Mouse (Mus musculus): ENCODE data around the gene A930002H24Rik. TPM values are rescaled to one million over a fixed set of nuclear protein-coding genes. Genes with fewer than 3 reads are reported as not detected.

The A930002H24Rik gene
- polyA plus RNA-seq, 1 experiment = 3.7 TPM

GRCm38 (mm10) chr17:63836641-63837040 is 26.9 kb downstream of the A930002H24Rik start:
- TF ChIP-seq POLR2A (IDR thresholded peaks at IDR 0.05; ENCODE audit: control insufficient read depth, low read depth, low read length) (no peak), CTCF (IDR thresholded peaks at IDR 0.05; ENCODE audit: control insufficient read depth, insufficient read depth, insufficient replicate concordance, low read depth, low read length) (no peak)
- no peak overlapping the region for H3K27ac ChIP-seq (ENCODE audit: control insufficient read depth, insufficient read depth, low read depth, low read length)

GRCm38 (mm10) chr17:63836223-63836622 is 27.4 kb downstream of the A930002H24Rik start:
- Histone ChIP-seq H3K27me3 (ENCODE audit: control insufficient read depth, insufficient read depth, low read length) (no peaks in the 10 kb centered on the region), H3K4me1 (ENCODE audit: control insufficient read depth, insufficient read depth, low read length) (no peaks in the 10 kb centered on the region), H3K4me3 (ENCODE audit: control insufficient read depth, low read depth, low read length) (no peak overlapping the region), H3K27ac (ENCODE audit: control insufficient read depth, insufficient read depth, low read depth, low read length) (no peak overlapping the region), H3K36me3 (ENCODE audit: control insufficient read depth, insufficient read depth, low read length) (no peaks in the 10 kb centered on the region)
- no peak for TF ChIP-seq CTCF (IDR thresholded peaks at IDR 0.05; ENCODE audit: control insufficient read depth, insufficient read depth, insufficient replicate concordance, low read depth, low read length)
- TF ChIP-seq POLR2A (IDR thresholded peaks at IDR 0.05; ENCODE audit: control insufficient read depth, low read depth, low read length) = no peak

More at GRCm38 (mm10) chr17:63836641-63837040, 26.9 kb downstream of the A930002H24Rik start:
- no peaks in the 10 kb centered on the region for H3K4me1 ChIP-seq (ENCODE audit: control insufficient read depth, insufficient read depth, low read length)
- H3K36me3 ChIP-seq (ENCODE audit: control insufficient read depth, insufficient read depth, low read length) = no peaks in the 10 kb centered on the region
- no peaks in the 10 kb centered on the region for H3K27me3 ChIP-seq (ENCODE audit: control insufficient read depth, insufficient read depth, low read length)
- H3K4me3 ChIP-seq (ENCODE audit: control insufficient read depth, low read depth, low read length) = no peak overlapping the region

- Histone ChIP-seq H3K4me1 (ENCODE audit: control insufficient read depth, insufficient read depth, low read length) (no peaks in the 10 kb centered on the region), H3K36me3 (ENCODE audit: control insufficient read depth, insufficient read depth, low read length) (no peaks in the 10 kb centered on the region), H3K27me3 (ENCODE audit: control insufficient read depth, insufficient read depth, low read length) (no peaks in the 10 kb centered on the region), H3K4me3 (ENCODE audit: control insufficient read depth, low read depth, low read length) (no peak overlapping the region), H3K27ac (ENCODE audit: control insufficient read depth, insufficient read depth, low read depth, low read length) (no peak overlapping the region)
- TF ChIP-seq POLR2A (IDR thresholded peaks at IDR 0.05; ENCODE audit: control insufficient read depth, low read depth, low read length) (no peak), CTCF (IDR thresholded peaks at IDR 0.05; ENCODE audit: control insufficient read depth, insufficient read depth, insufficient replicate concordance, low read depth, low read length) (no peak)
Observed at GRCm38 (mm10) chr17:63831550-63831949, 32.0 kb downstream of the A930002H24Rik start.

- Histone ChIP-seq H3K4me3 (ENCODE audit: control insufficient read depth, low read depth, low read length) (no peak overlapping the region), H3K27ac (ENCODE audit: control insufficient read depth, insufficient read depth, low read depth, low read length) (no peak overlapping the region), H3K36me3 (ENCODE audit: control insufficient read depth, insufficient read depth, low read length) (no peaks in the 10 kb centered on the region), H3K4me1 (ENCODE audit: control insufficient read depth, insufficient read depth, low read length) (no peaks in the 10 kb centered on the region), H3K27me3 (ENCODE audit: control insufficient read depth, insufficient read depth, low read length) (no peaks in the 10 kb centered on the region)
- no peak for TF ChIP-seq CTCF (IDR thresholded peaks at IDR 0.05; ENCODE audit: control insufficient read depth, insufficient read depth, insufficient replicate concordance, low read depth, low read length)
- no peak for TF ChIP-seq POLR2A (IDR thresholded peaks at IDR 0.05; ENCODE audit: control insufficient read depth, low read depth, low read length)
Observed at GRCm38 (mm10) chr17:63828561-63829332, 34.8 kb downstream of the A930002H24Rik start.

GRCm38 (mm10) chr17:63826767-63827166 is 36.8 kb downstream of the A930002H24Rik start:
- no peaks in the 10 kb centered on the region for H3K27me3 ChIP-seq (ENCODE audit: control insufficient read depth, insufficient read depth, low read length)
- H3K27ac ChIP-seq (ENCODE audit: control insufficient read depth, insufficient read depth, low read depth, low read length) = no peak overlapping the region
- H3K4me1 ChIP-seq (ENCODE audit: control insufficient read depth, insufficient read depth, low read length) = peaks cover 5% of the 10 kb centered on the region; the same call in 1 of the 2 replicates
- H3K4me3 ChIP-seq (ENCODE audit: control insufficient read depth, low read depth, low read length) = no peak overlapping the region
- no peaks in the 10 kb centered on the region for H3K36me3 ChIP-seq (ENCODE audit: control insufficient read depth, insufficient read depth, low read length)
- TF ChIP-seq CTCF (IDR thresholded peaks at IDR 0.05; ENCODE audit: control insufficient read depth, insufficient read depth, insufficient replicate concordance, low read depth, low read length) (no peak), POLR2A (IDR thresholded peaks at IDR 0.05; ENCODE audit: control insufficient read depth, low read depth, low read length) (no peak)

- Histone ChIP-seq H3K27me3 (ENCODE audit: control insufficient read depth, insufficient read depth, low read length) (no peaks in the 10 kb centered on the region), H3K4me1 (ENCODE audit: control insufficient read depth, insufficient read depth, low read length) (peaks cover 5% of the 10 kb centered on the region; the same call in 1 of the 2 replicates), H3K36me3 (ENCODE audit: control insufficient read depth, insufficient read depth, low read length) (no peaks in the 10 kb centered on the region), H3K27ac (ENCODE audit: control insufficient read depth, insufficient read depth, low read depth, low read length) (no peak overlapping the region), H3K4me3 (ENCODE audit: control insufficient read depth, low read depth, low read length) (no peak overlapping the region)
- TF ChIP-seq CTCF (IDR thresholded peaks at IDR 0.05; ENCODE audit: control insufficient read depth, insufficient read depth, insufficient replicate concordance, low read depth, low read length) (no peak), POLR2A (IDR thresholded peaks at IDR 0.05; ENCODE audit: control insufficient read depth, low read depth, low read length) (no peak)
Observed at GRCm38 (mm10) chr17:63826196-63826595, 37.4 kb downstream of the A930002H24Rik start.

- H3K4me3 ChIP-seq (ENCODE audit: control insufficient read depth, low read depth, low read length) = no peak overlapping the region
- no peaks in the 10 kb centered on the region for H3K27me3 ChIP-seq (ENCODE audit: control insufficient read depth, insufficient read depth, low read length)
- TF ChIP-seq POLR2A (IDR thresholded peaks at IDR 0.05; ENCODE audit: control insufficient read depth, low read depth, low read length) (no peak), CTCF (IDR thresholded peaks at IDR 0.05; ENCODE audit: control insufficient read depth, insufficient read depth, insufficient replicate concordance, low read depth, low read length) (no peak)
Observed at GRCm38 (mm10) chr17:63824141-63824540, 39.5 kb downstream of the A930002H24Rik start.

More at GRCm38 (mm10) chr17:63824141-63824540, 39.5 kb downstream of the A930002H24Rik start:
- Histone ChIP-seq H3K27ac (ENCODE audit: control insufficient read depth, insufficient read depth, low read depth, low read length) (no peak overlapping the region), H3K4me1 (ENCODE audit: control insufficient read depth, insufficient read depth, low read length) (peaks cover 5% of the 10 kb centered on the region; the same call in 1 of the 2 replicates), H3K36me3 (ENCODE audit: control insufficient read depth, insufficient read depth, low read length) (no peaks in the 10 kb centered on the region)
